Mouse (Mus musculus): ENCODE results near the gene Pdss2. TPM values are rescaled to one million over a fixed set of nuclear protein-coding genes. Genes with fewer than 3 reads are reported as not detected.

The Pdss2 gene
- polyA plus RNA-seq, 1 experiment from 2014 or later, result 14.5 TPM

DNA sequence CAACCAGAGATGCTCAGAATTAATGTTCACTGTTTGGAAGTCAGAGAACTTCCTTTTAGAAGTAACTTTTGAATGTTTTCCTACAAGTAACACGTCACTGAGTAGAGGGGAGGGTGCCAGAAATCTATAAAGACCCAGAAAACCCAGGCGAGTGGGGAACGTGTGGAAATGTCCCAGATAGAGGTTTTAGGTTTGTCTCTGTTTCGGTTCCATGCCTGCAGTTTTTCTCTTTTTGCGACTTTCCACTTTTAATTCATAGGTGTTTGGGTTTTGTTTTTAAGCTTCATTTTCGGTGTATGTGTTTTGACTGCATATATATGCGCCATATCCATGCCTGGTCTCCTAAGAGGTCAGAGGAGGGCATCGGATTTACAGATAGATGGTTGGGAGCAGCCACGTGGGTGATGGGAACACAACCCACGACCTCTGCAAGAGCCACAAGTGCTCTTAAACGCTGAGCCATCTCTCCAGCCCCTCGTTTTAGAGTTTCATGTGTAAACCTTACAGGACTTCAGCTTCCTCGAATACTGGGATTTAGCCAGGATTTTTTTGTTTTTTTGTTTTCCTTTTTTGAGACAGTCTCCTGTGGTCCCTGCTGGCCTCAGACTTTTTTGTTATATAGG lies 259.1 kb downstream of the Pdss2 start:
- Histone ChIP-seq H3K4me1 (peaks cover 49% of the 10 kb centered on the region), H3K27me3 (no peaks in the 10 kb centered on the region), H3K27ac (peak overlapping the region; percentile 99), H3K4me2 (peak overlapping the region; percentile 93), H3K36me3 (no peaks in the 10 kb centered on the region), H3K9me3 (replicated peaks) (no peaks in the 10 kb centered on the region), H3K4me3 (replicated peaks) (peak overlapping the region; percentile 79), H3K9ac (peak overlapping the region; percentile 96)
- 5% methylated on average over 13 of the region's 13 CpGs for WGBS
- ATAC-seq (replicated peaks; ENCODE audit: low FRiP score), result no peak

DNA sequence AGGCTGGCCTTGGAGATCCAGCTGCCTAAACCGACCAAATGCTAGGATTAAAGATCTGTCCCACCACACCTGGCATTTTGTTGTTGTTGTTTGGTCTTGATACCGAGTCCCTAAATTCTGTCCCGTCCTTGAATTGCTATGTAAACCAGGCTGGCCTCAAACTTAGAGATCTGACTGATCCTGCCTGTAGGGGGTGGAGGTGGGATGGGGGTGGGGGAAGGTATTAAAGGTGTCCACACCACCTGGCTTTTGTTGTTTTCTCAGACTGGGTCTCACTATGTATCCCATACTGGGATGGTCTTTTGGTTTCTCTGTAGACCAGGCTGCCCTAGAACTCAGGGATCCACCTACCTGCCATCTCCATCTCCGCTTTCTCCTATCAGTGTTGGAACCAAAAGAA lies 259.9 kb downstream of the Pdss2 start:
- no peak overlapping the region for H3K9ac ChIP-seq
- H3K27me3 ChIP-seq, result no peaks in the 10 kb centered on the region
- peaks cover 51% of the 10 kb centered on the region for H3K4me1 ChIP-seq
- no peak overlapping the region; the same call in 1 of the 2 replicates for H3K4me3 ChIP-seq (replicated peaks)
- H3K36me3 ChIP-seq, result no peaks in the 10 kb centered on the region
- no peaks in the 10 kb centered on the region for H3K9me3 ChIP-seq (replicated peaks)
- no peak for ATAC-seq (replicated peaks; ENCODE audit: low FRiP score)
- H3K27ac ChIP-seq, result no peak overlapping the region
- WGBS, result 43% methylated on average over 4 of the region's 4 CpGs
- H3K4me2 ChIP-seq, result peak overlapping the region; percentile 93; the same call in 1 of the 2 replicates

DNA sequence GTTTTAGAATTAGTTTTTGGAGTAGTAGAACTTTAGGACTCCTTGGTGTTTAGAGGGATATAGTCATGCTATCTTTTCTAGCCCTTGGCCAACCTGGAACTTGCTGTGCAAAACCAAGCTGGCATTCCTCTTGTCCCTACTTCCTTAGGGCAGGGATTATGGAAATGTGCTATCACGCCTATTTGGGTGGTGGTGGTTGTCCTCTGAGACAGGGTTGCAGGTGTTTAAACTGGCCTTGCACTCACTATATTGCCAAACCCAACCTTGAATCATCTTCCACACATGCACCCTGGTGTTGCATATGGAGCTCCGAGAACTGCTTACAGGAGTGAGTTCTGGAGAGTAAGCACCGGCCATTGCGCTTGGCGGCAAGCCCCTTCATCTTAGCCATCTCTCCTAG lies 260.7 kb downstream of the Pdss2 start:
- Histone ChIP-seq H3K27ac (no peak overlapping the region), H3K27me3 (no peaks in the 10 kb centered on the region), H3K4me1 (peaks cover 50% of the 10 kb centered on the region), H3K9me3 (replicated peaks) (no peaks in the 10 kb centered on the region), H3K4me3 (replicated peaks) (no peak overlapping the region), H3K36me3 (no peaks in the 10 kb centered on the region), H3K9ac (no peak overlapping the region), H3K4me2 (no peak overlapping the region)
- ATAC-seq (replicated peaks; ENCODE audit: low FRiP score), result no peak
- 93% methylated on average over 5 of the region's 5 CpGs for WGBS

DNA sequence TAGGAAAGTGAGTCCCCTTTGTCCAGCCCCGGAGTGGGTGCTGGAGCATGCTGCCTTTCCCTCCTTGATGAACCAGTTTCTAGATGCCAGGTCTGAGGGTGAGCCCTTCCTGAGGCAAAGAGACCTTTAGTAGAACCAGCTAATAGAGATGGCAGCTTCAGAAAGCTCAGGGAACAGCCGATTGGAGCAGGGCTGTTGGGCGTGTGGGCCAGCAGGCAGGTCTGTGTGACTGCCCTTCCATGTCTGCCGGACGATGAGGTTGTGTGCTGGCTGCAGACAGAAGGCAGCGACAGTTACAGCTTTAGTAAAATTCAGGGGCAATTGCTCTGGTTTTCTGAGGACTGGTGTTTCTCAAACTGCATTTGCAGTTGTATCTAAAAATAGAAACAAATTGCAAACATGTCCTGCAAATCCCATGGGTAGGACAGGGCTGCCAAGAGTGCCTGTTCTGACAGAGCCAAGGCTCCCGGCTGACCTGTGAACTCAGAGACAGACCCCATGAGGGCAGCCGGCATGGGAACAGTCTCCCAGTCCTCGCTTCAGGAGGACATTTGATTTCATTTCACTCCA lies 262.2 kb downstream of the Pdss2 start:
- H3K4me3 ChIP-seq (replicated peaks), result no peak overlapping the region
- no peak for ATAC-seq (replicated peaks; ENCODE audit: low FRiP score)
- H3K36me3 ChIP-seq, result no peaks in the 10 kb centered on the region
- peaks cover 54% of the 10 kb centered on the region for H3K4me1 ChIP-seq
- peak overlapping the region; percentile 76 for H3K27ac ChIP-seq
- no peaks in the 10 kb centered on the region for H3K27me3 ChIP-seq
- no peak overlapping the region for H3K9ac ChIP-seq
- no peaks in the 10 kb centered on the region for H3K9me3 ChIP-seq (replicated peaks)
- 31% methylated on average over 9 of the region's 9 CpGs for WGBS
- H3K4me2 ChIP-seq, result peak overlapping the region; percentile 24; the same call in 1 of the 2 replicates

DNA sequence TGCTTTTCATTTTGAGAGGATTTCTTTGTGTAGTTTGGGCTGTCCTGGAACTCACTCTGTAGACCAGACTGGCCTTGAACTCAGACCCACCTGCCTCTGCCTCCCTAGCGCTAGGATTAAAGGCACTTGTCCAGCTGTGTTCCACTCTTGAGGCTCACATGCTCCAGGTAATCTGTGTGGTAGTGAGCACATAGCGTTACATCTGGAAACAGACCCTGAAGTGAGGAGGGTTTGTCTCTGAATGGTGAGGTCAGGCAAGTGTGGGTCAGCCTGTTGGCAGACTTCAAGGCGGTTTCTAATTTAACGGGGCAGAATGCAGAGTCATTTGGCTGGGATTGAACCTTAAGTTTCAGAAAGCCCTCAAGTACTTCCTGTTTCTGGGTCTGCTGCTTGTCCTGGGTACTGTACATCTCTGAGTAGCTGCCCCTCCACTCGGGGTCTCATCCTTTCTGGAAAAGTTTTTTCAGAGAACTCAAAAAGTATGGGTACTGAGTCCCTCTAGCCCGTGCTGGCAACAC lies 264.5 kb downstream of the Pdss2 start:
- 72% methylated on average over 6 of the region's 6 CpGs for WGBS
- H3K4me3 ChIP-seq (replicated peaks), result no peak overlapping the region
- no peak for ATAC-seq (replicated peaks; ENCODE audit: low FRiP score)

DNA sequence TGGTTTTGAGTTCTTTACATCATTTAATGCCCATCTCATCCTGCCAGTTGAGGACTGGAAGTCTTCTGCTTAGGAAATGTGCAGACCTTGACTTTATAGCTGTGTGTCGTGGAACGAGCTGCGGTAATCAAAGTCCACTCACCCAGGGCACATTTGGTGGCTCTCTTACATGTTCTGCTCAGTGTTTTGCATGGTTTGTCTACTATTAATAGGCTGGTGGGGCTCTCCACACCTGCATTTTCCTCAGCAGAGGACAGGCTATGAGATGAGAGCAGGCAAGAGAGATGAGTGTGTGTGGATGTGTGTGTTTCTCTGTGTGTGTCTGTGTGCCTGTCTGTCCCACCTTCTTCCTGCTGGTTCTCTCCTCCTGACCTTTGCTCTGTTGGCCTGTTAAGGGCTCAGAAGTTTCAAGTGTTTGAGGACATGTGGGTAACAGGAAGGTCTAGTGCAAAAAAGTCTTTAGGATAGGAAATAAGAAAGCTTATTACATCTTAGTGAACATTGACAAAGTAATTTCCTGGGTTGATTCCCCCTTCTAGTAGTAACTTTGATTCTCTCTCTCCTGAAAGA lies 266.2 kb downstream of the Pdss2 start:
- Histone ChIP-seq H3K27ac (0 out of 2 replicates have a peak overlapping the region, but pooled peaks have one; percentile 37), H3K9ac (no peak overlapping the region), H3K4me2 (no peak overlapping the region), H3K27me3 (no peaks in the 10 kb centered on the region), H3K4me1 (peaks cover 49% of the 10 kb centered on the region), H3K36me3 (no peaks in the 10 kb centered on the region), H3K4me3 (replicated peaks) (no peak overlapping the region), H3K9me3 (replicated peaks) (no peaks in the 10 kb centered on the region)
- no peak for ATAC-seq (replicated peaks; ENCODE audit: low FRiP score)
- 56% methylated on average over 3 of the region's 3 CpGs for WGBS

More for the DNA sequence above, 264.5 kb downstream of the Pdss2 start:
- Histone ChIP-seq H3K4me2 (no peak overlapping the region), H3K27me3 (no peaks in the 10 kb centered on the region), H3K4me1 (peaks cover 64% of the 10 kb centered on the region), H3K9me3 (replicated peaks) (no peaks in the 10 kb centered on the region), H3K9ac (no peak overlapping the region), H3K27ac (no peak overlapping the region), H3K36me3 (no peaks in the 10 kb centered on the region)

DNA sequence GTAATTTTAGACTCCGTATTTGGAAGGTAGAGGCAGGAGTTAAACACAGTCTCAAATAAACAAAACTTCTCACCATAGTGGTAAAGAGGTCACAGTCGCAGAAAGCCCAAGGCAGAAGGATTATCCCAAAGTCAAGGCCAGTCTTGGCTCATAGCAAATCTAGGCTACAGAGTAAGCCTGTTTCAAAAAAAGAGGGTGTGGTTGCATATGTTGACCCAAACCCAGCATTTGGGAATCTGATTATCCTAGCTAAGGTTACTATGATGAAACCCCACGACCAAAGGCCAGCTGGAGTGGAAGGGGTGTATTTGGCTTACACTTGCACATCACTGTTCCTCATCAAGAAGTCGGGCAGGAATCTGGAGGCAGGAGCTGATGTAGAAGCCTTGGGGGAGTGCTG lies 267.0 kb downstream of the Pdss2 start:
- no peak for ATAC-seq (replicated peaks; ENCODE audit: low FRiP score)
- no peak overlapping the region for H3K4me3 ChIP-seq (replicated peaks)

DNA sequence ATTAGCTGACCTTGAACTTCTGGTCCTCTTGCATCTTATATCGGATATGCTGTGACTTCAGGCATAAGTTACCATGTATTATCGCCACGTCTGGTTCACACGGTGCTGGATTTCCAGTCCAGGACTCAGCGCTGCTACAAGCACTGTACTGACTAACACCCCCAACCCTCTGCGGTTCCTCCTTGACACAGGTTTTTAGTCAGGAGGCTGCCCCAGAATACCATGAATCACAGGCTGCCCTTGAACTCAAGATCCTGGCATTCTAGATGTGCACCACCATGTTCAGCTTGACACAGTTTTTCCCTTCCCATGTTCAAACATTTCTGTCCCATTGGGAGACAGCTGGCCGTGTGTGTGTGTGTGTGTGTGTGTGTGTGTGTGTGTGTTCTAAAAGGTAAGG lies 267.9 kb downstream of the Pdss2 start:
- peaks cover 4% of the 10 kb centered on the region; the same call in 1 of the 2 replicates for H3K36me3 ChIP-seq
- H3K27me3 ChIP-seq, result no peaks in the 10 kb centered on the region
- H3K9me3 ChIP-seq (replicated peaks), result no peaks in the 10 kb centered on the region
- WGBS, result 83% methylated on average over 7 of the region's 7 CpGs
- H3K4me2 ChIP-seq, result no peak overlapping the region
- ATAC-seq (replicated peaks; ENCODE audit: low FRiP score), result no peak
- peaks cover 36% of the 10 kb centered on the region for H3K4me1 ChIP-seq
- no peak overlapping the region for H3K9ac ChIP-seq
- no peak overlapping the region for H3K4me3 ChIP-seq (replicated peaks)
- H3K27ac ChIP-seq, result peak overlapping the region; percentile 63

More for the DNA sequence above, 267.0 kb downstream of the Pdss2 start:
- WGBS, result 57% methylated on average over 4 of the region's 4 CpGs
- no peak overlapping the region for H3K9ac ChIP-seq
- no peaks in the 10 kb centered on the region for H3K36me3 ChIP-seq
- no peak overlapping the region for H3K4me2 ChIP-seq
- H3K4me1 ChIP-seq, result peaks cover 42% of the 10 kb centered on the region
- H3K27ac ChIP-seq, result no peak overlapping the region
- no peaks in the 10 kb centered on the region for H3K9me3 ChIP-seq (replicated peaks)
- no peaks in the 10 kb centered on the region for H3K27me3 ChIP-seq

DNA sequence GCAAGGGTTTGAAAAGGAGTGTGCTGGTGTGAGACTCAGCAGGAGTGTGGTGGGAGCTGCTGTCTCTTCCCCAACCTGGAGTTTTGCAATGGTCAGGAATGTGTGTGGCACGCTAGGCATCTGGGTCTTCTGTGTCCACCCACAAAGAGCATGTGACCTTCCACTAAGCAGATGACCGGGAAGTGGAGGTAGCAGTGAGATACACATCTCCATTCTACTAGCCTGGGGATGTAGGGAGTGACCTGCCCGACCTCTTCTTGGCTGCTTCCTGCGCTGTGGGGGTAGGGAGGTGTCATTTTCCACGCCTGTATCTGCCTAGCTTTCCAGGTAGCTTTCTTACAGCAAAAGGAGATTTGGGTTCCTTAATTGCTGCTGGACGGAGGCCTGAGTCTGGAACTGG lies 268.3 kb downstream of the Pdss2 start:
- 14% methylated on average over 6 of the region's 6 CpGs for WGBS
- H3K36me3 ChIP-seq, result peaks cover 8% of the 10 kb centered on the region
- no peak overlapping the region for H3K4me3 ChIP-seq (replicated peaks)
- peak overlapping the region; percentile 63 for H3K27ac ChIP-seq
- no peaks in the 10 kb centered on the region for H3K27me3 ChIP-seq
- no peak overlapping the region for H3K4me2 ChIP-seq
- peaks cover 34% of the 10 kb centered on the region for H3K4me1 ChIP-seq
- peak; percentile 80 for ATAC-seq (replicated peaks; ENCODE audit: low FRiP score)
- no peak overlapping the region for H3K9ac ChIP-seq
- H3K9me3 ChIP-seq (replicated peaks), result no peaks in the 10 kb centered on the region

DNA sequence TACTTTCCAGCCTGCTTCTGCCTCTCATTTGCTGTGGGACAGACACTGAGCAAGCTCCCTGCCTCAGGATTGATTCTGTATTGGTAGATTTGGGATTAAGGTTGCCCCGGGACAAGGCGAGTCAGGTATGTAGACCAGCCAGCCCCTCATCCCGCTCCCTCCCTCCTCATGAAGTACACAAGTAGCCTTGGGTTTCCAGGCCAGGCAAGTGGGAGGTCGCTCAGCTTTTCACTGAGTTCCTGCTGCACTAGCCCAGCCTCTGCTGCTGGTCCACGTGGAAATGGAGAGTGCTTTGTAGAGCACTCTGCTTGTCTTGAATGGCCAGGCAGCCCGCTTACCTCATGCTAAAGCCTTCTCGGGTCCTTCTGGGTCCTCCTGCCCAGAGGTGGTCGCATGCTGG lies 268.7 kb downstream of the Pdss2 start:
- Histone ChIP-seq H3K36me3 (peaks cover 13% of the 10 kb centered on the region), H3K4me1 (peaks cover 34% of the 10 kb centered on the region), H3K27ac (peak overlapping the region; percentile 63), H3K9me3 (replicated peaks) (no peaks in the 10 kb centered on the region), H3K9ac (no peak overlapping the region), H3K4me3 (replicated peaks) (no peak overlapping the region), H3K4me2 (no peak overlapping the region), H3K27me3 (no peaks in the 10 kb centered on the region)
- 66% methylated on average over 8 of the region's 8 CpGs for WGBS
- ATAC-seq (replicated peaks; ENCODE audit: low FRiP score), result 0 out of 2 replicates have a peak, but pooled peaks have one; percentile 5

DNA sequence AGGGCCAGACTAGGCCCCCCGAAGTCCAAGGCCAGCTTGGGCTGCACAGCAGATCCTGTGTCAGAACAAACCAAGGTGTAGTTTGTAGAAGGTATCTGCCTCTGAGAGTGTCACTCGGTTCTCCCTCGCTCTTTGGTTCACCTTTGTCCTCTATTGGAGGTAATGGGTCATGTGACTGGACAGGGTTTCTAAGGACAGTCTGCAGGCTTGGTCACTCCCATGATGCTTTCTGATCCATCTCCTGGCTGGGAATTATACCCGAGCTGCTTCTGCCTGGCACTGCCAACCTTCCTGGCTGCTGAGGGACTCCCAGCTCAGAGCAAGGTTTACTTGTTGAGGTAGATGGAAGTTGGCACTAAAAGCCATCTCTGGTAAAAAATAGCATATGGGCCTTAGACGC lies 269.6 kb downstream of the Pdss2 start:
- peaks cover 31% of the 10 kb centered on the region for H3K4me1 ChIP-seq
- 82% methylated on average over 5 of the region's 5 CpGs for WGBS
- H3K4me2 ChIP-seq, result no peak overlapping the region
- H3K27me3 ChIP-seq, result no peaks in the 10 kb centered on the region
- no peak overlapping the region for H3K4me3 ChIP-seq (replicated peaks)
- no peaks in the 10 kb centered on the region for H3K9me3 ChIP-seq (replicated peaks)
- H3K36me3 ChIP-seq, result peaks cover 21% of the 10 kb centered on the region
- H3K27ac ChIP-seq, result no peak overlapping the region
- H3K9ac ChIP-seq, result no peak overlapping the region
- ATAC-seq (replicated peaks; ENCODE audit: low FRiP score), result no peak

DNA sequence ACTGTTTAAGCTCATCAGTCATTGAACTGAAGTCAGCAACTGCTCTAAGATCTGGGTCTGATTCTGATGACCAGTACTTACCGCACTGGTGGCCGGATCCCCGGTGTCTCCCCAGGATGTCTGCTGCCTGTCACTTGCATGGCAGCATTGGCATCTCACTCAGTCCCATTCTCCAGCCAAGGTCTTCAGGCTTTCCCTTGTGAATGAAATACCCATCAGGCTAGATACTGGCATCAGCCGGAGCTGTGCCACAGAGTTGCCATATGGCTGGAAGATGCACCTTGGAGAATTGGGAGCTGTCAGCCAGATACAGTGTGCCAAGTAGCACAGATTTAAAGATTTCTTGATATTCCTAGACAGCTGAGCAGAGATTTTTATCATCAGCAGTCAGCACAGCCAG lies 281.3 kb downstream of the Pdss2 start:
- ATAC-seq (replicated peaks; ENCODE audit: low FRiP score), result no peak
- 95% methylated on average over 4 of the region's 4 CpGs for WGBS
- no peak overlapping the region for H3K27ac ChIP-seq
- H3K4me1 ChIP-seq, result no peaks in the 10 kb centered on the region
- H3K4me3 ChIP-seq (replicated peaks), result no peak overlapping the region
- no peaks in the 10 kb centered on the region for H3K27me3 ChIP-seq
- peaks cover 72% of the 10 kb centered on the region for H3K36me3 ChIP-seq
- H3K9me3 ChIP-seq (replicated peaks), result no peaks in the 10 kb centered on the region
- no peak overlapping the region for H3K9ac ChIP-seq
- H3K4me2 ChIP-seq, result no peak overlapping the region
